12 mouse cellular contexts compared by ENCODE assay signal in the genomic region with DNA sequence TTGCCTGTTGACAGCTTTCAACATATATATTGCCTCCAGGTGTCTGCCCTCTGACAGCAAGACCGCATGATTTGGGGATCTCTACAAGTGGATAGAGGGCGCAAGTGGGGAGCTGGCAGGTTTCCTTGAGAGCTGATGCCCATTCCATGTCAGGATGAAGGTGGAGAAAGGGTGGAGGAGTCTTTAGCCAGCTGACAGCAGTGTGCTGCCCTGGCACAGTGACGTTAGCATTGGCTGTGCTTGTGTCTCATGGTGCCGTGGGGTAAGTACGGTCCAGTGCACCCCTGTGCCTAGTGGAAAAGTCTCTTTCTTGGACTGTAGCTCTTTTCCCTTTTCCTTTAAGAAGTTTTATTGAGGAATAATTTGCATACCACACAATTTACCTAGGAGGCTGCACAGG. TPM values are rescaled to one million over a fixed set of nuclear protein-coding genes. Genes with fewer than 3 reads are reported as not detected.
DNase-seq lines count a peak whose midpoint lies in the region; ATAC-seq lines count a peak whose summit lies in the region.
"Had no signal": no experiment of that assay in that cellular context is flagged by ENCODE, and none has a peak within 500 bp of the region (broad histone marks: within the 10 kb centered on the region; RNA-seq: fewer than 3 reads in every experiment).

No protein-coding gene starts in this region.

- 78% methylated on average over 5 of the region's 5 CpGs for WGBS in heart, embryonic 13.5 days
- WGBS in lung, embryonic 15.5 days, result 80% methylated on average over 5 of the region's 5 CpGs
- WGBS in stomach, embryonic 16.5 days, result 70% methylated on average over 5 of the region's 5 CpGs

- 0 out of 2 replicates have a peak, but pooled peaks cover 4% of the 10 kb centered on the region for H3K36me3 ChIP-seq in heart, embryonic 13.5 days
- H3K36me3 ChIP-seq in lung, embryonic 15.5 days, result no peaks in the 10 kb centered on the region
- H3K36me3 ChIP-seq in stomach, embryonic 16.5 days (ENCODE audit: control insufficient read depth, insufficient read depth, low read length), result no peaks in the 10 kb centered on the region
- H3K36me3 ChIP-seq: embryonic facial prominence, embryonic 12.5 days; forebrain, embryonic 15.5 days; limb, embryonic 10.5 days; midbrain, embryonic 12.5 days had no signal

- peak overlapping the region; percentile 7; the same call in 1 of the 2 replicates for H3K4me2 ChIP-seq in heart, embryonic 13.5 days
- no peak overlapping the region for H3K4me2 ChIP-seq in lung, embryonic 15.5 days
- no peak overlapping the region for H3K4me2 ChIP-seq in stomach, embryonic 16.5 days (ENCODE audit: low read depth, low read length)
- H3K4me2 ChIP-seq: embryonic facial prominence, embryonic 12.5 days; forebrain, embryonic 15.5 days; midbrain, embryonic 12.5 days had no signal

- H3K4me1 ChIP-seq in heart, embryonic 13.5 days, result peaks cover 97% of the 10 kb centered on the region
- peaks cover 85% of the 10 kb centered on the region for H3K4me1 ChIP-seq in lung, embryonic 15.5 days
- peaks cover 63% of the 10 kb centered on the region for H3K4me1 ChIP-seq in stomach, embryonic 16.5 days (ENCODE audit: control insufficient read depth, insufficient read depth, low read length)

- no peaks in the 10 kb centered on the region for H3K9me3 ChIP-seq in heart, embryonic 13.5 days
- no peaks in the 10 kb centered on the region for H3K9me3 ChIP-seq in lung, embryonic 15.5 days
- no peaks in the 10 kb centered on the region for H3K9me3 ChIP-seq in stomach, embryonic 16.5 days (replicated peaks; ENCODE audit: control insufficient read depth, low read length)
- H3K9me3 ChIP-seq: embryonic facial prominence, embryonic 12.5 days; forebrain, embryonic 15.5 days; limb, embryonic 10.5 days; midbrain, embryonic 12.5 days had no signal

- no peak for DNase-seq in heart, postnatal 14 days
- no peak for DNase-seq in lung, postnatal 4 days
- peak; percentile 59 to 70 for DNase-seq in cerebellum, postnatal 25 days
- DNase-seq in gastrocnemius, postnatal 25 days, result no peak
- DNase-seq in ovary, postnatal 10 days (ENCODE audit: low spot score), result no peak

- ATAC-seq in heart, embryonic 13.5 days (ENCODE audit: extremely low read depth, insufficient number of reproducible peaks, low FRiP score, low TSS enrichment), result no peak
- no peak for ATAC-seq in lung, embryonic 15.5 days (ENCODE audit: borderline replicate concordance, extremely low read depth, low FRiP score, low TSS enrichment)
- no peak for ATAC-seq in stomach, embryonic 16.5 days (ENCODE audit: insufficient read depth, low FRiP score)

- H3K27ac ChIP-seq in heart, embryonic 13.5 days (replicated peaks), result 0 out of 2 replicates have a peak overlapping the region, but pooled peaks have one; percentile 43
- H3K27ac ChIP-seq in lung, embryonic 15.5 days, result peak overlapping the region; percentile 1; the same call in 1 of the 2 replicates
- peak overlapping the region; percentile 76 for H3K27ac ChIP-seq in stomach, embryonic 16.5 days (ENCODE audit: low read length)
- H3K27ac ChIP-seq: embryonic facial prominence, embryonic 12.5 days; forebrain, embryonic 15.5 days; limb, embryonic 10.5 days; midbrain, embryonic 12.5 days had no signal

- H3K4me3 ChIP-seq in heart, embryonic 13.5 days, result no peak overlapping the region
- no peak overlapping the region for H3K4me3 ChIP-seq in lung, embryonic 15.5 days
- H3K4me3 ChIP-seq in stomach, embryonic 16.5 days (replicated peaks; ENCODE audit: low read length), result no peak overlapping the region
- H3K4me3 ChIP-seq: embryonic facial prominence, embryonic 12.5 days; forebrain, embryonic 15.5 days; limb, embryonic 10.5 days; midbrain, embryonic 12.5 days had no signal

- H3K27me3 ChIP-seq in heart, embryonic 13.5 days (replicated peaks), result no peaks in the 10 kb centered on the region
- no peaks in the 10 kb centered on the region for H3K27me3 ChIP-seq in lung, embryonic 15.5 days
- no peaks in the 10 kb centered on the region for H3K27me3 ChIP-seq in stomach, embryonic 16.5 days (ENCODE audit: control insufficient read depth, insufficient read depth, low read length)
- H3K27me3 ChIP-seq: embryonic facial prominence, embryonic 12.5 days; forebrain, embryonic 15.5 days; midbrain, embryonic 12.5 days had no signal

- 0 out of 2 replicates have a peak overlapping the region, but pooled peaks have one; percentile 57 for H3K9ac ChIP-seq in heart, embryonic 13.5 days
- no peak overlapping the region for H3K9ac ChIP-seq in lung, embryonic 15.5 days
- no peak overlapping the region for H3K9ac ChIP-seq in stomach, embryonic 16.5 days (ENCODE audit: low read length)
- H3K9ac ChIP-seq: embryonic facial prominence, embryonic 12.5 days; forebrain, embryonic 15.5 days; midbrain, embryonic 12.5 days had no signal

- intact Hi-C loops in heart, postnatal 14 days (cut with DNase I), result no loop called here

RNA-seq across cellular contexts. Expression of a gene that starts 9.2 kb away (rescaled TPM):
- 58.4 and 58.5 TPM in 2 replicates for polyA plus RNA-seq in heart, embryonic 13.5 days (2015; fragmentation: Nextera tagmentation; extraction: Ambion mirVana)
- 100 to 1,000 TPM; 201 to 215 TPM for total RNA-seq in heart, postnatal 14 days (2021)
- polyA plus RNA-seq in lung, embryonic 15.5 days (2015; fragmentation: Nextera tagmentation; extraction: Ambion mirVana), result 31.2 and 35.9 TPM in 2 replicates
- 20.0 and 21.3 TPM in 2 replicates for polyA plus RNA-seq in stomach, embryonic 16.5 days (2015; fragmentation: Nextera tagmentation; extraction: Ambion mirVana)
- total RNA-seq in gastrocnemius, postnatal 25 days (2021), result 10 to 100 TPM; 59.6 to 69.6 TPM

Comparison
In these comparisons a context has a peak if more than half of its experiments do, and no peak if none do; other contexts are left out.
1. H3K27ac ChIP-seq: peak in every context shown above with its lines; median percentile 76 in stomach, embryonic 16.5 days; 43 in heart, embryonic 13.5 days; 1 in lung, embryonic 15.5 days.
2. DNase-seq: peak in cerebellum, postnatal 25 days (2 of 2); none in heart, postnatal 14 days (0 of 2), lung, postnatal 4 days (0 of 2), gastrocnemius, postnatal 25 days (single experiment) and ovary, postnatal 10 days (single experiment).